Mouse (Mus musculus): ENCODE results near the gene Gm19426. TPM values are rescaled to one million over a fixed set of nuclear protein-coding genes. Genes with fewer than 3 reads are reported as not detected.

The Gm19426 gene
- 15.6 and 52.5 TPM in 2 replicates for polyA plus RNA-seq (2012; rRNA removed)

DNA sequence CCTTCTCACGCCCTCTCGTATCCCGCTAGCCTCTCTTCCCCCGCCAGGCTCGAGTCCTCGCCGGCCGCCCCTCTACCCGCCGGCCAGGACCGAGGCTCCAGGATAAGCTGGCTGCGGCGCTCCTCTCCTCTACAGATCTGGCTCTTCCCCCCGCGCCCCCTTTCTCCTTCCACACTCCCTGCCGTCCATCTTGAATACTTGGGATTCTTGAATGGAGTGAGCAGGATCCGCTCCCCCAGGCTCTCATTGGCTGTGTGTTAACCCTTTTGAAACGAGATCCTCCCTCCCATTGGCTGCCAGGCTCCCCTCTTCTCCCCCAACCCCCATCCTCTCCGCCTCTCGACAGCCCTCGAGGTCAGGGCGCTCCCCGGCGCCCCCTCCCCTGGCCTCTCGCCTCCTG is at the start of gene Gm19426:
TSS of gene Gm19426 (minus strand) at position 95 of the 400 bp plus-strand sequence.

DNA sequence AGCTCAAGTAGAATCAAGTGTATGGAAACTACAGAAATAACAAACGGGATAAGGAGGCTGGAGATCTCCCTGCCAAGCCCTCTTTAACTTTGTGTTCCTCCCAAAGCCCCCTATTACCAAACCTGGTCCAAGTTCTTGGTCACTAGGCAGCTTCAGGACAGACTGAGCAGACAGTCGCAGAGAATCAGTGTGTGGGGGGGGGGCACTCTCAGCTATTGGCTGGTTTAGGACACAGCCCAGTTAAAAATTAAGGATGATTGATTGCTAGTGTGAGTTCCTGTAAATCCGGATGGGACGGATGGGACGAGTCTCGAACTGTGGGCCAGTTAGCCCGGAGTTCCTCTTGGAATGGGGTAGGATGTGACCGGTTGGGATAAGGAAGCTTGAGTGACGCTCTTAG is 31.8 kb upstream of the Gm19426 start, which contains the start of gene Serping1:
TSS of gene Serping1 (minus strand) at position 204 of the 400 bp plus-strand sequence.

DNA sequence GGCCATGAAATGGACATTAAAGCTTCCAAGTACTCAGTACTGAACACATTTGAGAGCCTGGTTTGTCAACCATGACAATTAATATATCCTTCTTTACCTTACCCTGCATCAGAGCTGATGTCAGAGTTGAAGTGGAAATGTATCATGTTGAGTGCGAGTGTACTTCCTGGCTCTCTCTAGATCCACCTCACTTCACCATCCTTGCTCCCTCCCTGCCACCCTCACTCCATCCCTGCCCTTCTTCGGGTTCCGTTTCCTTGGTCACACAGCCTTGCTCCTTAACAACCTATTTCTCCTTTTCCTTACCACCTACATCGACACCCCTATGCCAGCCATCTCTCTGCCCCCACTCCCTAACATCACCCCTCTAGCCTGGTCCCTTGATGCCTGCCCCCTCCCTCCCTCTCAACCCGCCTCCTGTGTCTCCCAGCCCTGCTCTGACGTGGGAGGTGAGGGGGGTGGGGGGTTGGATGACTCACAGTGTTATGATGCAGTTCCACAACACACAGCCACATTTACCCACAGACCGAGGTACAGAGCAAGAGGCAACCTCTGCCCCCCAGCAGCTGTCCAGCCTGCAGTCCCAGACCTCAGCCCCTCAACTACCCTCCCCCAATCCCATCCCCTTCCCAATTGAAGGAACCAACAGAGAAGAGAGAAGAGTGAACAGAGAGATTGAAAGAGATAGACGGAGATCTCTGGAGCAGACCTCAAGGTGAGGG is 9.7 kb downstream of the Gm19426 start, which contains the start of gene Ypel4:
TSS of gene Ypel4 (plus strand) at position 480 of the 722 bp plus-strand sequence.

DNA sequence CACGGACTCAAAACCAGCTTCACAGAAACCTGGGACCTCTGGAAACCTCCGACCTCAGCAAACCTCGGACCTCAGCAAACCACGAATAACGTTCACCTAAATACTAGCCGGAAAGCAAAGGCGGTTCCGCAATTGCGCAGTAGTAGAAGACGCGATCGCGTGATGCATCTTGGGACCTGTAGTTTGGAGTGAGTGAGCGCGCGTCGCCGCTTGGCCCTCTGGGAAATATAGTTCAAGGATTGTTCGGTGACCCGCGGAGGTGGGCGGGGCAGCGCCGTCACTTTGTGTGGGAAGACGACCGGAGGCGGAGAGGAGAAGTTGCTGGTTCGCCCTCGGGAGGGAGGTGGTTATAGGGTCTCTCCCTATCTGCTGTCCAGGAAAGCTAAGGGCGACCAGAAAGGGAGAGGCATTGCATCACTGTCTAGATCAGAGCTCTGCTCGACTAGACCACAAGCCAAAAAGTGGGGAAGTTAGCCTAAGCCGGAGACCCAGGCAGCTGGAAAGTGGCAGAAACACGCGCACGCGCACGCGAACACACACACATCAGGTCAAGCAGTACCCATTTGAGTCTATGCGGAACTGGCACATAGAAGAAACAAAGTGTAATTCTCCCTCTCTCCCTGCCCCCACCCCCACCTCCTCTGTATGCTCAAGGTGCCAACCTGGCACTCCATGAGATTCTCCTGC is 16.1 kb downstream of the Gm19426 start, which contains the start of gene Clp1:
TSS of gene Clp1 (minus strand) at position 179 of the 687 bp plus-strand sequence.

DNA sequence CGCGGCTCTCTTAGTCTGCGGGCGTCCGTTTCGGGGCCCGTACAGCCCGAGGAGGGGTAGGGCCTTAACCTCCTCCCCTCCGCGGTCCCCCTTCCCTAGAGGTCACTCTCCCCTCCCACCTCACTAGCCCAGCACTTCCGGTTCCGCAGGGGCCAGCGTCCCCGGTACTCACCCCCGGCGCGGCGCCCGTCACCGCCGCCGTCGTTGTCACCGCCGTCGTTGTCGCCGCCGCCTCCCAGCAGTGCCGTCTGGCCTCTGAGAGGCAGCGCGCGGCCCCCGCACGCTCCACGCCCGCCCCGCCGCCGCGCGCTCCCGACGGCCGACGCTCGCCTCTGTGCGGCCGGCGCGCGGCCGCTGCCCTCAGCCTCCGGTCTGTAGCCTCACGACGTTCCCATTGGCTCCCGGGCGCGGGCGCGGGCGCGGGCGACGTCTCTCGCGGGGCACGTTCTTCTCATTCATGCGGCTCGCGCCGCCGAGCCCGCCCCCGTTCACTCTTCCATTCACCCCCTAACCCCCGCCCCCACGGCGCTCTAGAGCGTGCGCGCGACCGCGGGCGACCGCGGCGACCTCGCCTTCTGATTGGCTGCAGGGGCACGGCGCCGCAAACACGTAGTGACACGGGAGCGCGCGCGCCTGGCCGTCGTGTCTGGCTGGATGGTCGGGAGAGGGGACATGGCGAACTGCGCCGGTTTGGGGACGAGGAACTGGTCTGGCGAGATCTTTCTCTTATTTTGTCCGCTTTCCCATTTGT is 28.5 kb downstream of the Gm19426 start, which contains the start of gene Zdhhc5:
TSS of gene Zdhhc5 (minus strand) at position 370 of the 751 bp plus-strand sequence.

Other genes with a start within 250 kb of the Gm19426 start
- gene Ctnnd1, start 92.9 kb downstream of the Gm19426 start, polyA plus RNA-seq (2012; rRNA removed), result 71.0 and 78.3 TPM in 2 replicates
- gene Btbd18, start 84.6 kb downstream of the Gm19426 start, polyA plus RNA-seq (2012; rRNA removed), result 0.01 and 0.05 TPM in 2 replicates
- 342 and 519 TPM in 2 replicates for gene Selenoh, start 72.9 kb downstream of the Gm19426 start, polyA plus RNA-seq (2012; rRNA removed)
- gene Gm28635, start 65.6 kb downstream of the Gm19426 start, polyA plus RNA-seq (2012; rRNA removed), result not detected in 2 replicates
- 31.4 and 31.9 TPM in 2 replicates for gene Med19, start 65.3 kb downstream of the Gm19426 start, polyA plus RNA-seq (2012; rRNA removed)
- gene Tmx2, start 64.5 kb downstream of the Gm19426 start, polyA plus RNA-seq (2012; rRNA removed), result 128 and 209 TPM in 2 replicates
- 21.0 and 34.9 TPM in 2 replicates for gene Zdhhc5, start 28.5 kb downstream of the Gm19426 start, polyA plus RNA-seq (2012; rRNA removed)
- gene Clp1, start 16.3 kb downstream of the Gm19426 start, polyA plus RNA-seq (2012; rRNA removed), result 26.7 and 28.5 TPM in 2 replicates
- gene Ypel4, start 9.6 kb downstream of the Gm19426 start, polyA plus RNA-seq (2012; rRNA removed), result 23.8 and 26.2 TPM in 2 replicates
- 20.3 and 28.2 TPM in 2 replicates for gene Serping1, start 31.8 kb upstream of the Gm19426 start, polyA plus RNA-seq (2012; rRNA removed)
- 36.1 and 53.2 TPM in 2 replicates for gene Ube2l6, start 55.2 kb upstream of the Gm19426 start, polyA plus RNA-seq (2012; rRNA removed)
- 0.05 and 0.21 TPM in 2 replicates for gene Smtnl1, start 79.0 kb upstream of the Gm19426 start, polyA plus RNA-seq (2012; rRNA removed)
- gene Timm10, start 83.3 kb upstream of the Gm19426 start, polyA plus RNA-seq (2012; rRNA removed), result 68.3 and 99.3 TPM in 2 replicates
- gene Slc43a1, start 95.2 kb upstream of the Gm19426 start, polyA plus RNA-seq (2012; rRNA removed), result 13.6 and 24.5 TPM in 2 replicates
- 4.2 and 5.0 TPM in 2 replicates for gene Rtn4rl2, start 143.1 kb upstream of the Gm19426 start, polyA plus RNA-seq (2012; rRNA removed)
- 25.1 and 55.6 TPM in 2 replicates for gene Slc43a3, start 192.9 kb upstream of the Gm19426 start, polyA plus RNA-seq (2012; rRNA removed)
- 4.5 and 14.3 TPM in 2 replicates for gene Prg2, start 236.8 kb upstream of the Gm19426 start, polyA plus RNA-seq (2012; rRNA removed)
- 0.50 and 3.7 TPM in 2 replicates for gene Prg3, start 244.6 kb upstream of the Gm19426 start, polyA plus RNA-seq (2012; rRNA removed)